Mouse (Mus musculus): ENCODE results near the gene 1700010B08Rik. TPM values are rescaled to one million over a fixed set of nuclear protein-coding genes. Genes with fewer than 3 reads are reported as not detected.

1700010B08Rik gene
- total RNA-seq, 1 experiment: not detected

- H3K36me3 ChIP-seq (ENCODE audit: control insufficient read depth, insufficient read depth, low read length, poor library complexity, severe bottlenecking): no peaks in the 10 kb centered on the region; the same call in 1 of the 2 replicates
- in situ Hi-C loops (cut with MboI; ENCODE audit: low sequenced_read_pairs in 2 of 2, unreplicated experiment in 2 of 2): no loop called here
- TF ChIP-seq ZC3H11A (IDR thresholded peaks at IDR 0.05; ENCODE audit: borderline replicate concordance, low read depth, low read length): no peak
- no peak for TF ChIP-seq CHD2 (IDR thresholded peaks at IDR 0.05; ENCODE audit: low read depth, low read length)
- TF ChIP-seq ZNF384 (IDR thresholded peaks at IDR 0.05; ENCODE audit: low read depth, low read length): no peak
- TF ChIP-seq MAFK (IDR thresholded peaks at IDR 0.05; ENCODE audit: insufficient read depth, low read depth, low read length): no peak
- no peak for TF ChIP-seq HCFC1 (IDR thresholded peaks at IDR 0.05; ENCODE audit: borderline replicate concordance, insufficient read depth, low read length)
- H3K4me3 ChIP-seq (ENCODE audit: insufficient read depth in 1 of 2, low read depth in 1 of 2, low read length in 2 of 2, poor library complexity in 1 of 2, severe bottlenecking in 1 of 2): no peak overlapping the region
- DNase-seq (ENCODE audit: low read depth, low spot score): no peak
- no peak overlapping the region for H3K27ac ChIP-seq (ENCODE audit: insufficient read depth, low read depth, low read length, poor library complexity, severe bottlenecking)
- no peaks in the 10 kb centered on the region for H3K9me3 ChIP-seq (ENCODE audit: control insufficient read depth, insufficient read depth, low read depth, low read length)
- H3K9ac ChIP-seq (ENCODE audit: insufficient read depth, low read depth, low read length, poor library complexity, severe bottlenecking): no peak overlapping the region
- no peaks in the 10 kb centered on the region for H3K4me1 ChIP-seq (ENCODE audit: control insufficient read depth in 2 of 2, insufficient read depth in 2 of 2, low read length in 2 of 2, poor library complexity in 1 of 2)
Measured at GRCm38 (mm10) chr2:173748961-173749659, 29.9 kb downstream of the 1700010B08Rik start.

- TF ChIP-seq CHD2 (IDR thresholded peaks at IDR 0.05; ENCODE audit: low read depth, low read length): no peak
- TF ChIP-seq MAFK (IDR thresholded peaks at IDR 0.05; ENCODE audit: insufficient read depth, low read depth, low read length): no peak
- TF ChIP-seq ZC3H11A (IDR thresholded peaks at IDR 0.05; ENCODE audit: borderline replicate concordance, low read depth, low read length): no peak
- TF ChIP-seq HCFC1 (IDR thresholded peaks at IDR 0.05; ENCODE audit: borderline replicate concordance, insufficient read depth, low read length): no peak
- no peak for TF ChIP-seq ZNF384 (IDR thresholded peaks at IDR 0.05; ENCODE audit: low read depth, low read length)
- DNase-seq (ENCODE audit: low read depth, low spot score): no peak
- H3K36me3 ChIP-seq (ENCODE audit: control insufficient read depth, insufficient read depth, low read length, poor library complexity, severe bottlenecking): no peaks in the 10 kb centered on the region
- peaks cover 7 to 14% of the 10 kb centered on the region in 2 experiments for H3K4me1 ChIP-seq (ENCODE audit: control insufficient read depth in 2 of 2, insufficient read depth in 2 of 2, low read length in 2 of 2, poor library complexity in 1 of 2)
- H3K4me3 ChIP-seq (ENCODE audit: insufficient read depth in 1 of 2, low read depth in 1 of 2, low read length in 2 of 2, poor library complexity in 1 of 2, severe bottlenecking in 1 of 2): no peak overlapping the region
- H3K9me3 ChIP-seq (ENCODE audit: control insufficient read depth, insufficient read depth, low read depth, low read length): no peaks in the 10 kb centered on the region
- in situ Hi-C loops (cut with MboI; ENCODE audit: low sequenced_read_pairs in 2 of 2, unreplicated experiment in 2 of 2): no loop called here
- H3K9ac ChIP-seq (ENCODE audit: insufficient read depth, low read depth, low read length, poor library complexity, severe bottlenecking): no peak overlapping the region
- no peak overlapping the region for H3K27ac ChIP-seq (ENCODE audit: insufficient read depth, low read depth, low read length, poor library complexity, severe bottlenecking)
Measured at GRCm38 (mm10) chr2:173755433-173756144, 36.4 kb downstream of the 1700010B08Rik start.

GRCm38 (mm10) chr2:173757624-173758155, 38.5 kb downstream of the 1700010B08Rik start:
- Histone ChIP-seq H3K4me1 (ENCODE audit: control insufficient read depth in 2 of 2, insufficient read depth in 2 of 2, low read length in 2 of 2, poor library complexity in 1 of 2) (peaks cover 7 to 14% of the 10 kb centered on the region in 2 experiments), H3K9ac (ENCODE audit: insufficient read depth, low read depth, low read length, poor library complexity, severe bottlenecking) (no peak overlapping the region), H3K9me3 (ENCODE audit: control insufficient read depth, insufficient read depth, low read depth, low read length) (no peaks in the 10 kb centered on the region), H3K36me3 (ENCODE audit: control insufficient read depth, insufficient read depth, low read length, poor library complexity, severe bottlenecking) (no peaks in the 10 kb centered on the region), H3K4me3 (ENCODE audit: insufficient read depth in 1 of 2, low read depth in 1 of 2, low read length in 2 of 2, poor library complexity in 1 of 2, severe bottlenecking in 1 of 2) (no peak overlapping the region), H3K27ac (ENCODE audit: insufficient read depth, low read depth, low read length, poor library complexity, severe bottlenecking) (peak overlapping the region; percentile 37; the same call in 1 of the 2 replicates)
- peak; percentile 59; the same call in 1 of the 2 replicates for TF ChIP-seq CHD2 (IDR thresholded peaks at IDR 0.05; ENCODE audit: low read depth, low read length)
- TF ChIP-seq HCFC1 (IDR thresholded peaks at IDR 0.05; ENCODE audit: borderline replicate concordance, insufficient read depth, low read length): no peak
- in situ Hi-C loops (cut with MboI; ENCODE audit: low sequenced_read_pairs in 2 of 2, unreplicated experiment in 2 of 2): no loop called here
- DNase-seq (ENCODE audit: low read depth, low spot score): no peak

- peaks cover 5% of the 10 kb centered on the region; the same call in 1 of the 2 replicates for H3K36me3 ChIP-seq (ENCODE audit: control insufficient read depth, insufficient read depth, low read length, poor library complexity, severe bottlenecking)
- no peak overlapping the region for H3K9ac ChIP-seq (ENCODE audit: insufficient read depth, low read depth, low read length, poor library complexity, severe bottlenecking)
- TF ChIP-seq HCFC1 (IDR thresholded peaks at IDR 0.05; ENCODE audit: borderline replicate concordance, insufficient read depth, low read length): no peak
- TF ChIP-seq ZC3H11A (IDR thresholded peaks at IDR 0.05; ENCODE audit: borderline replicate concordance, low read depth, low read length): no peak
- no peak for TF ChIP-seq ZNF384 (IDR thresholded peaks at IDR 0.05; ENCODE audit: low read depth, low read length)
- TF ChIP-seq CHD2 (IDR thresholded peaks at IDR 0.05; ENCODE audit: low read depth, low read length): no peak
- no peak for TF ChIP-seq MAFK (IDR thresholded peaks at IDR 0.05; ENCODE audit: insufficient read depth, low read depth, low read length)
- H3K9me3 ChIP-seq (ENCODE audit: control insufficient read depth, insufficient read depth, low read depth, low read length): no peaks in the 10 kb centered on the region
- in situ Hi-C loops (cut with MboI; ENCODE audit: low sequenced_read_pairs in 2 of 2, unreplicated experiment in 2 of 2): no loop called here
- no peak overlapping the region for H3K4me3 ChIP-seq (ENCODE audit: insufficient read depth in 1 of 2, low read depth in 1 of 2, low read length in 2 of 2, poor library complexity in 1 of 2, severe bottlenecking in 1 of 2)
- no peak for DNase-seq (ENCODE audit: low read depth, low spot score)
- peaks cover 7 to 17% of the 10 kb centered on the region in 2 experiments for H3K4me1 ChIP-seq (ENCODE audit: control insufficient read depth in 2 of 2, insufficient read depth in 2 of 2, low read length in 2 of 2, poor library complexity in 1 of 2)
- no peak overlapping the region for H3K27ac ChIP-seq (ENCODE audit: insufficient read depth, low read depth, low read length, poor library complexity, severe bottlenecking)
Measured at GRCm38 (mm10) chr2:173760607-173761006, 41.4 kb downstream of the 1700010B08Rik start.

All from ES-E14 (cell line).